Mouse (Mus musculus): ENCODE data around the gene Nr6a1.

Gene Nr6a1

DNA sequence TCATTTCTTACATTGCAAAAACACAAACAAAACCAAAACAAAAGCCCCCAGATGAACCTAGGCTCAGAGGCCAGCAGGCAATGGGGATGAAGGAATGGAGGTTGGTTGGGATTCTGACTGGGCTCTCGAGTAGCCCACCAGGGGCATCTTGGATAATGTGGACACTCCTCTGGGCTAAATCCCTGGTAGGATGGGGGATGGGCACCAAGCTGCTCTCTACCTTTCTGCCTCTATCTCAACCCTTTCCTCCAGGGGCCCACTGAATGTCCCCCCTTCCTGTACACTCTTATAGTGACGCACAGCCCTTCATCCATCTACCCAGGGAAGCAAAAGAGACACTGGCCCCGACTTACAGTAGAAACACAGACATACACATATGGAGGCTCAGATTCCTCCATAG is 213.9 kb downstream of the Nr6a1 start:
- no peak for DNase-seq (ENCODE audit: low read depth)

DNA sequence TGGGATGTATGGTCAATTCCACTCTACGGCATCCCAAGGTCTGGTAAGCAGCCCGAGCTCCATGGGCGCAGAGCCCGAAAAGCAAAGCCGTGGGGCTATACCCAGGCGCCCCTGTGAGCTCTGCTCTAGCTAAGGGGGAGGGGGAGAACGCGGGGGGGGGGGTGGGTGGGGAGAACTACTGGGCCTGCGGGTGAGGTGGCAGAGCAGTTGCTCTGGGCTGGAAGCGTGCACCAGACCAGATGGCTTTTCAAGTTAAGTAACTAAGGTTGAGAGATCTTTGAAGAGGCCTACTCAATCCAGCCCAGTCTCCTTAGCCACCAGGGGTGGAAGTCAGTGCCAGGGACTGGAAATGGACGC is 214.7 kb downstream of the Nr6a1 start:
- no peak for DNase-seq (ENCODE audit: low read depth)

DNA sequence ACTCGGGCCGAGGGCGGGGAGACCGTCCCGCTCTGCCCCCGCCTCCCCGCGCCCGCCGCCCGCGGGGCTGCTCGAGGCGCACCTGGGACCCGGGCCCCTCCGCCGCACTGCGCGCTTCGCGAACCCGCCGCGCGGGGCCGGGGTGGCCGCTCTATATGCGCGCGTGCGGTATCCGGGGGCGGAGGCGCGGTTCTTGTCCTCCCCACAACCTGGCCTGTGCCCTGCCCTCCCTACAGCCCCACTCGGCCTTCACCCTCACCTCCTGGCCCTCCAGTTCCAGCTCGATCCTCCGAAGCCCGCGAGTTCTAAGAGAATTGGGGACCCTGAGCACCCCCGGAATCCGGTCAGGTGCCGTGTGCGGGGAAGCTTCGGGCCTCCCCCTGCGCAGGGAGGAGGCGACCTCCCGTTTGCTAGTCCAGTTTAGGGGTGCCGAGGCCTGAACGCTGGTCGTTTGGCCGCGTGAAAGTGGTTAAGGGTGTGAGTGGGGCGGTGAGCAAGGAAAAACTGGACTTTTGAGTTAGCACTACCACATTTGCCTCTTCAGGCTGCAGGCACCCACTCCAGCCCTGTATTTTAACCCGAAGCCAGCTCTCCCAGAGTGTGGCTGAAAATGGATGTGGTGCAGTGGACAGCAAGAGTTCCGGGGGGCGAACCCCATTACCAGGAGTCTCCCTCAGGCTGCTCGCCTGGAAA is 215.3 kb downstream of the Nr6a1 start:
- DNase-seq (ENCODE audit: low read depth): no peak

DNA sequence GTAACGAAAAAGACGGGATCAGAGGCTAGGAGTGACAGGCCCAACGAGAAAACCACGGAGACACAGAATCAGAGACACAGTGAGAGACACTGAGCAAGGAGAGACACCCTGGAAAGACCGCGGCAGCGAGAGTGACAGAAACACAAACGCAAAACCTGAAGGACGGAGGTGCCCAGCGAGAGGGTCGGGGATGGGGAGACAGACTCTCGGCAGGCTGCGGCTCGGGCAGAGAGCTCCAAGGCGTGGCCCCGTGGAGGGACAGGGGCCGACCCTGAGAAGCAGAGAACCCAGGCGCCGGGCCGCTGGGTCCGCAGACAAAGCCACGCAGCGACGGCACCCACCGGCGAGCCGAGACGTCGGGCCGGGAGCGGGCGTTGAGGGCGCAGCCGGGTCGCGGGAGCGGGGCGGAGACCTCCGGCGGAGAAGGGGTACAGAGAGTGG is 216.0 kb downstream of the Nr6a1 start:
- no peak for DNase-seq (ENCODE audit: low read depth)

DNA sequence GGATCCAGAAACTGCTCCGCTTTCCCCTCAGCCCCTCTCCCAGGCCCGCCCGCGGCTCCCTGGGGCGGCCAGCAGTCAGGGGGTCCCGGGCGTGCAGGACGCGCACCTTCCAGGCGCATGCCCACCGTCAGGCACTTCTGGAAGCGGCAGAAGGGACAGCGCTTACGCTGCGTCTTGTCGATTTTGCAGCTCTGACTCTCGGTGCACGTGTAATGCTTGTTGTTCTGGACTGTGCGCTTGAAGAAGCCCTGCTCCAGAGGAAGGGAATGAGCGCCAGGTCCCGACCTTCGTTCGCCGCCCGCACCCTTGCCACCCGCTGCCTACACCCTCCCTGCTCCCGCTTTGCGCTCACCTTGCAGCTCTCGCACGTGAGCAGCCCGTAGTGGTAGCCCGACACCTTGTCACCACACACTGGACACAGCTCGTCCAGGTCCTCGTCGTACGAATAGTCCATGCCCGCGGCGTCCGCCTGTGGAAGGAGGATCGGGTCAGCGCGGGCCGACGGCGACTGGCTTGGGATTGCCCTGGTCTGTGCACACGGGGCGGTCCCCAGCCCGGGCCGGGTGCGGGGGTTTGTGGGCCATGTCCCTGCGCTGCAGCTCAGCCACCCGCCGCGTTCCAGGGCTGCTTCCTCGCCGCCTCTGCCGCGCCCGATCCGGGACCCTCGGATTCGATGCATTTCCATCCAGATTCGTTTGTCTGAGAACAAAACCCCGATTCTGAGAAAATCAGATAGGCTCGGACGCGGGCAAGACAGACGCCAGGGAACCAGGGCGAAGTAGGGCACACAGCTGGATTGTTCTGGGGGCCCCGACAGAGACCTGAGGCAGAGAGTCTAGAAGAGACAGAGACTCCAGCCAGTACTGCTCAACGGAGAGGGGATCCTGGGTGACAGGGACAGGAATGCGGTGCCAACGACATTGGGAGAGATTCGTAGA is 216.9 kb downstream of the Nr6a1 start:
- DNase-seq (ENCODE audit: low read depth): no peak

DNA sequence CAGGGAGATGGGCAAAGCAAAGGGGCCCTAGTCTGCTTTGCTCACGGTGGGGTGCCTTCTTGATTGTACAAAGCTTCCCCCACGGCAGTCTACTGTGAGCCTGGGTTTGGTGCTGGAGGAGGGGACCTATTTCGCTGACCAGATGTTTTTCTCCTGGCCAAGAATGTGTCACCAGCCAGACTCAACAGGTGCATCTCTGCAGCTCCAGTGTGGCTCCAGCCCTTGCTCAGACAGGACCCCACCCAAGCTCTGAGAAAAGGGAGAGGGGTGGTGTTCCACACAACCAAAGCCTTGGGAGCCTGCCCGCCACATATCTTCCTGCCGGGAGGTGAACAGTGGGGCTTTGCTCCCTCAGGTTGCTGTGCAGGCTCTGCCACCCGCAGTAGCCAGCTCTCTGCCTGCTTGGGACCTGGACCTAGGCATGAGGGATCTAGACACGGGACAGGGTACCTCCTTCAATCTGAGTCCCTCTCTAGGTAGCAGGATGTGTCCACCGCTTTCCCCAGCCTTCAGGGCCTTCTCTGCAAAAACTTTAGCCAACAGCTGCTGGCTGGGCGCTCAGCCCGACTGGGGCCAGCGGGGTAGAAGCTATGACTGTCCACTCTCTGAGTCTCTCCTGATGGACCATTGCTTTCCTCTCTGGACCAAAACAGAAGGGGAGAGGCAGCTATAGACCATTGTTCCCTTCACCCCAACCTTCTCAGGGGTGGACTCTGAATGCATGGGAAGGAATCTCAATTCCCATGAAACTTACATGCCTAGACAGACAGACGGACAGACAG is 218.4 kb downstream of the Nr6a1 start:
- peak; percentile 50 for DNase-seq (ENCODE audit: low read depth)

DNA sequence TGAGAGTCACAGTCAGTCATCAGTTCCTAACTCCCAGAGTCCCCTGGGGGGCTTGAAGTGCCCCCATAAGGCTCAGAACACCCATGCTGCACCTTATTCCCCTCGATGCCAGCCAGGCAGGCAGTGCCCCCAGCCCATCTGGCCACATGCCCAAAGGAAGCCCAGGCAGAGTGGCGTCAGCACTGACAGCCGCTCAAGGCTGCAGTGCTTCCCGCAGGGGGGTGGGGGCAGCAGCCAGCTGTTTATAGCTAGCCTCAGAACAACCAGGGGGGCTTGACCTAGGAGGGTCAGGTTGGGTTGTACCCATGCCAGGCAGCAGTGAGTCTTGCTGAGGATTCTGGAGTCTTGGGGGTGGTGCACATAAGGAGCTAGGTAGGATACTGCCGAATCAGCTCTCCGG is 220.8 kb downstream of the Nr6a1 start:
- DNase-seq (ENCODE audit: low read depth): peak; percentile 10

DNA sequence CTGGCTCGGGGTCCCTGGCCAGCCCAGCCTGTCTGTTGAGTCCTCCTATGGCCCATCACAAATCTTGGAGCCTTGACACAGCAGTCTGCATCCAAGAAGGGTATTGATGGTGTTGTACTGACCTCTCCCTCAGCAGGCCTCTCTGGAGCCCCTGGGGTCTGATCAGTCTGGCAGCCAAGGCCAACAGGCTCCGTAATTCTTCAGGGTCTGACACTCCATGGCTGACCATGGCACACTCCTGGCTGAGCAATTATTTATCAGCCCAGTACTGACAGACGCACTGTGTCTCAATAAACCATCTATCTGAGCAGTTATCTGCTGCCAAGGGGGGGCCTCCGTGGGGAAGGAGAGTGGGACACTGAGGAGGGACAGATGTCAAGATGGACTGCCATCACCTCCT is 222.5 kb downstream of the Nr6a1 start:
- DNase-seq (ENCODE audit: low read depth): no peak

DNA sequence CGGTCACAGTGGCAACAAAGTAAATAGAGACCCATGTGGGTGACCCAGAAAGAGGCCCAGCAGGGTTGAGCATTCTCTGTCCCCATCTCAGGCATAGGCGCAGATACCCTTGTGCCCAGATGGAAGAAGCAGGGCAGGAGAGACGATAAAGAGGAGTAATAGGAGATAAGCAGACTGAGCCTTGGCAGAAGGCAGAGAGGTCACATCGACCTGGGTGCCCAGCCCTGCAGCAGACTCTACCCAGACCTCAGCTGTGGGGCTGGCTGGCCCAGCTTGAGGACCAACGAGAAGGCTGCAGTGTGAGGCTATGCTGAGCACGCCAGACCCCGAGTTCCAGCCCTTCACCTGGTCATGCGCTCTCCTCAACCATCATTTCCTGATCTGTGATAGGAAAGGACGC is 223.2 kb downstream of the Nr6a1 start:
- no peak for DNase-seq (ENCODE audit: low read depth)

DNA sequence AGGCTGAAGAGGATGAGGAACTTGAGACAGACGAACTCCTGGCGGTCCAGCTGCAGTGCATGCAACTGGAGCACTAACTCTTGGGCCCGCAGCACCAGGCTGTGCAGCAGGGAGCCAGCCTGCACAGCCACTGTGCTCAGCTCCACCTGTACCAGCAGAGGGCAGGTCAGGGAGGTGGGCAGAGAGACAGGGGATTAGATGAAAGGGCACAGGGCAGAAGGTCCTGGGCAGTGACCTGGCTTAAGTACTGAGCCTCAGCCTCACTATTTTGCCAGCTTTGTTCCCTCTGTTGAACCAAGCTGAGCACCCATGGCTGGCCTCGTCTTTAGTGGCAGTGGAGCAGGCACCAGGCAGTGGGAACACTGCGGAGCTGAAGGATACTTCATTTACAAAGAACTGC is 227.3 kb downstream of the Nr6a1 start:
- no peak for DNase-seq (ENCODE audit: low read depth)

DNA sequence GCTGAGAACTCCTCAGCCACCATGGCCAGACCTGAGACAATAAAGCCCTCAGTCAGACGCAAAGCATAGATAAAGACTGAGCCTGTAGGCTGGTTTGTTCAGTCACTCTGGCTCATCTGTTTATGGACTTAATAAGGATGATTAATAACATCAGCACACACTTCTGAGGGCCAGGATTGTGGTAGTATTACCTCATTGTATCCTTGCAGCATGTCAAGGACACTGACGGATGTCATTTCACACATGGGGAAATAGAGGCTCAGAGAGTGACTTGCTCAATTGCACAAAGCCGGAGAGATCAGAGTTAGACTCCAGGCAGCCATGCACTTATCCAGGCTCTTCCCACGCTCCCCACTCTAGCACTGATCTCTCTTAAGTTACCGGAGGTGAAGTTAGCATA is 228.9 kb downstream of the Nr6a1 start:
- no peak for DNase-seq (ENCODE audit: low read depth)

DNA sequence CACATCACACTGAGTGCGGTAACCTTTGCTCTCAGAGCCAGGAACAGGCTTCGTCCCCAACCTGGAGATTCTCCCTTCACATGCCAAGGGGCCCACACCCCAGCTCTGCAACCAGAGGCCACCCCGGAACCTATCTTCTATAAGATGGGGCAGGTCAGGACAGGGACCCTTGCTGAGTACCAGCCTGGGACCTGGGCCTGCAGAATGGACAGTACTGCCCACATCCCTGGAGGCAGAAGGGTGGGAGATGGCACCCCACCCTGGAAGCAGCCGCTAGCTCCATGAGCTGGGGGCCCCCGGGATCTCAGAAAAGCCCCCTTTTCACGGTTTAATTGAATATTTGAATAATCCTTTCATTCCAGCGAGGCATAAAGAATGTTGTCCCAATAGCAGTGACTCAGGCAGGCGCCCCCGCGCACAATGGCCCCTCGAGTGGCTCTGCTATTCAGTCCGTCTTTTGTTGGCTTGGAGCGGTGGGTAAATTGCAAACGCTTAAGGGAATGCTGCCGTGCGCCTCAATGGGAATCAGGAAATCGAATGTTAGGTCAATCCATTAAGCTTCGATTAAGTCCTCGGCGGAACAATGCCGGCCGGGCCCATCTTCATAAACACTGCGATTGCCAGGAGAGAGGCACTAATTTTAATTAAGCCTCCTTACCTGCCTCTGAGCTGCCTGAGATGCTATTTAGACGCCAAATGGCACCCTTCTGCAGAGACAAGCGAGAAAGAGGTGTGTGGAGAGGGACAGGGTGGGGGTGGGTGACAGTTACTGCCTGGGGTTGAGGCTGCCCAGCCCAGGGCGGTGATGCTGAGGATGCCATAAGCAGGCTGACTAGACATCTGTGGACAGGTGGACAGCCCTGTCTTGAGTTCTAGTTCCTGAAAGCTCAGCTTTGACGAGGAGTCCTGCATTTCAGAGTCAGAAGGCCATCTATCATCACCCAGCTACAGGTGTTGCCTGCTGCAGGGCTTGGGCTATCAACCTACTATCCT is 230.1 kb downstream of the Nr6a1 start:
- no peak for DNase-seq (ENCODE audit: low read depth)

DNA sequence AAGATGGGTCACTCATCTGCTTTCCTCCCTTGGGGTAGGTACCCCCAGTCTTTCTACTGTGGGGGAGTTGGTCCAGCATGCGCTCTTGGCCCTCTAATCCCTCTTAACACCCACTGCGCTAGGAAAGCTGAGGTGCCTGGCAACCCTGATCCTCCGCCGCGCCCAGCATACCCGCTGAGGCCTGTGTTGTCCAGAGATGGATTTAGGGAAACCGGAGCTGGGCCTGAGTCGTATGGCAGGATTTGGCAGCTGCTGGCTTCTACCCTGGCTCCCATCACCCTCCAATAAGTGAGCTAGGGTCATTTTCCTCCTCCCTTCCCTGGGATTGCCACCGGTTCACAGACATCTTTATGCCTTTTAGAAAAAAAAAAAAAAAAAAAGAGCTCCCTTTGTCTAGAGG is 231.7 kb downstream of the Nr6a1 start:
- no peak for DNase-seq (ENCODE audit: low read depth)

DNA sequence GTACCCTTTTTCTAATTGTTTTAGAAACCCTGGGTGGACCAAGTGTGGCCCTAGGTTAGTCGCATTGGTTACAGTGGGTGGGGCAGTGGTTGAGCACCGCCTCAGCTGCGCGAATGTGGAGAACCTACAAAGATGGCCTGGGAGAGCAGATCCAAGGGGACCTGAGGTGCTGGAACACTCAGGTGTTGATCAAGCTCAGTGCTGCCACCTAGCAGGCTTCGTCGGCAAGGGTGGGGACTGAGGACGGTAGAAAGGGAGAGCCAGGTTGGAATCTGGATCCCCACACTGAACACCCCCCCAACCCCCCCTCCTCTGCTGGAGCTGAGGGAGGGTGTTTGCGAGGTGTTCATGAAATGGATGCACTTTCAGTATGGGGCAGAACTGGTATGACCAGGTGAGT is 235.9 kb downstream of the Nr6a1 start:
- peak; percentile 40 for DNase-seq (ENCODE audit: low read depth)

DNA sequence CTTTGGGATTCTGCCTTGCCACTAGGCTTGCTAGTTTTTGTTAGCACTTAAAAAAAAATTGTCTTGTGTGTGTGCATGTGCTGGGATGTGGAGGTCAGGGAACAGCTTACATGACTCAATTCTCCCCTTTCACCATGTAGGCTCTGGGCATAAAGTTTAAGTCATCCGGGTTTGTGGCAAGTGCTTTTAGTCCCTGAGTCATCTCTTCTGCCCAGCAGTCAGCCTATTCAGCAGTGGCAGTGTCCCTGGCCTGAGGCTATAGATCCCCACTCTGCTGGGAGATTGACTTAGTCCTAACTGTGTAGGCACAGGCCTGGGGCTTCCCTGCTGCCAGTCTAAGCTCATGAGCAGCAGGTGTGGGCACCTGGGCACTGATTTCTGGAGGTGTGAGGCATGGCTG is 237.6 kb downstream of the Nr6a1 start:
- peak; percentile 52 for DNase-seq (ENCODE audit: low read depth)

DNA sequence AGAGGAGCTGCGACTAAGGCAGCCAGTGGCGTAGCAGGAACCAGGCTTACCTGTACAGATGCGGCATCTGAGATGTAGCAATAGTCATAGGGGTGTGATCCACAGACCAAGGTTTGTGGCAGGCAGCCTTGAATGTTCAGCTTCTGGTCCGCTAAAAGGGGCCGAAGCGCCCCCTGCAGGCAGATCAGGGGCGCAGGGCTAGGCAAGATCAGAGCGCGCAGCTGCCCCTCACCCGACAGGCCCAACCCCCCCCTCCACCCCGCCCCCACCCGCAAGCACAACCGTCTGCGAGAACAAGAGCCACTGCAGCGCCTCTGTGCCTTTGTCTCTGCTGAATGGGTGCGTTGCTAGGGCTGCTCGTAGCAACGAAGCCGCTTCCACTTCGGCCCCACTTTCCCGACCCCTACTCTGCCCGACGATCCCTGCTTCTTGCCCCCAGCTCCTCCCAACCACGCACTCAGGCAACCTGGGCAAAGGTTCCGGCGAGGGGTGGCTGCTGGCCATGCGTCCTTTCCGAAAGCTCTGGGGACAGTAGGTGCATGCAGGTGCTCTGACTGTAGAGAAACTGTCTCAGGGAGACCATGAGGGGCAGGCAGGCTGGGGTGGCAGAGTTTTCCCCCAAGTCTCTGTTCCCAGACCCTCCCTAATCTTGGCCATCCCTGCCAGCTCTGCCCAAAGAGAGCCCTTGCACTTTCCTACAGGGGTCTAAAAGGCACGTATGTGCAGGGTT is 238.5 kb downstream of the Nr6a1 start:
- peak; percentile 47 for DNase-seq (ENCODE audit: low read depth)

DNA sequence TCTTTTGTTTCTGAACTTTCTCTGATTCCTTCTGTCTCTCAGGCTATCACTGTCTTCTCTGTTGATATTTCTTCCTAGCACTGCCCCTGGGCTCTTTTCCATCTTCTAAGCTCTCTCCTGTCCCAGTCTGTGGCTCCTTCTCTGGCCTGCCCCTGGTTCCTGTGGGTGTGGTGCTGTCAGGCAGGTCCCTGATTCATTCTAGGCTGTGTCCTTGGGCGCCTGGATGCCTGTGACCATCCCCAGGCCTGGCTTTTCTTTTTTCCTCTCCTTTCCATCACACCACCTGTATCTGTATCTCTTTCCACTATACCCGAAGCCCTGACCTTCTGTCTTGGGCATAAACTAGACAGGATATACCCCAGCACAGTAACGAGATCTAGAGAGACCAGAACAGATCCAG is 241.7 kb downstream of the Nr6a1 start:
- DNase-seq (ENCODE audit: low read depth): no peak

DNA sequence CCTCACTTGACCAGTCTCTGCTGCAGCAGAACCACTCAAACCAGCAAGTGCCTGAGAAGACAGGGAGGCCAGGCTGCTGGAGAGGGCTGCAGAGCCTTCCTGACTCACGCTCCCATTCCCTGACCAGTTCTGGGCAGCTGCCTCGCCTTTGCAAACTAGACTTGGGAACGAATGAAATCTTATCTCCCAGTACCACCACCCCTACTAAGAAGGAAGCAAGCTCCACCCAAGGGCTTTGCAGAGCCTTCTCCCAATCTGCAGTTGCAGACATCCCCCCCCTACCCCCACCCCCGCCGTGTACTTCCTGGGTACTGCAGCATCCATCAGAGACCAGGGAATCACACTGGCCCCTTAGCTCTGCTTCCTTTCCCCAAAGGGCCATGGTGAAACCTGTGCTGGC is 244.4 kb downstream of the Nr6a1 start:
- DNase-seq (ENCODE audit: low read depth): no peak

DNA sequence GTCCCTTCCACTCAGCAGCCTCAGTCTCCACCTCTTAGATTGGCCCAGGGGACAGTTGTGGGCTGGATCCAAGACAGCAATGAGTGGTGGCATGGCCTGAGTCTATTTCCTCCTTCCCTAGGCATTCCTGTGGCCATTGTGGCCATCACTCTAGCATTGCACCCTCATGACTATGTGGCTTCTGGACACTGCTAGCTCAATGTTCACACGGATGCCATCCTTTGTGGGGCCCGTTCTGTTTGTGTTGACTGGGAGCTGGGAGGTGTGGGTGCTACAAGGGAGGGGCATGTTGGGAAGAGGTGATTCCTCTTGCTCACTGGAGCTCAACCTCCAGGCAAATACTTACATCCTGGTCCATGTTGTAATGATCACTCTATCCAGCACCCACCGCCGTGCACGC is 245.3 kb downstream of the Nr6a1 start:
- DNase-seq (ENCODE audit: low read depth): no peak

DNA sequence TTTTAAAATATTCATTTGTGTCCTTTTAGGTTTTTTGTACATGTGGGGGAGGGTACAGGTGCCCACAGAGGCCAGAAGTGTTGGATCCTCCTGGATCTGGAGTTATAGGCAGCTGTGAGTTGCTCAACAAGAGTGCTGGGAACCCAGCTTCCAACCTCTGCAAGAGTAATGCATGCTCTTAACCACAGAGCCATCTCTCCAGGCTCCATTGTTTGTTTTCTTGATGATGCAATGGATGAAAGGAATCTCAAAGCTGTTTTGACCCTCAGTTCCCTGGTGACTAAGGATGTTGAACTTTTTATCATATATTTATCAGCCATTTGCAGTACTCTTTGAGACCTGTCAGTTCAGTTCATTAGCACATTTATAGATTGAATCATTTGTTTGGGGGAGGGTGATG is 248.5 kb downstream of the Nr6a1 start:
- DNase-seq (ENCODE audit: low read depth): peak; percentile 27

All from NIH3T3 (cell line).